Mouse (Mus musculus) frontal cortex, postnatal 14 days (tissue): ENCODE data around the gene Psg27.
"Not testable (repeated sequence)": the region's sequence is repeated elsewhere in the genome, so short reads cannot be mapped to it uniquely, and the experiment has no call there.

Source experiments
- DNase-seq, 2 experiments: peaks; one replicate each; pipeline ENCODE4 v3.0.0; 2022; ENCODE audit warnings: low spot score in 2 of 2

Psg27 gene

DNA sequence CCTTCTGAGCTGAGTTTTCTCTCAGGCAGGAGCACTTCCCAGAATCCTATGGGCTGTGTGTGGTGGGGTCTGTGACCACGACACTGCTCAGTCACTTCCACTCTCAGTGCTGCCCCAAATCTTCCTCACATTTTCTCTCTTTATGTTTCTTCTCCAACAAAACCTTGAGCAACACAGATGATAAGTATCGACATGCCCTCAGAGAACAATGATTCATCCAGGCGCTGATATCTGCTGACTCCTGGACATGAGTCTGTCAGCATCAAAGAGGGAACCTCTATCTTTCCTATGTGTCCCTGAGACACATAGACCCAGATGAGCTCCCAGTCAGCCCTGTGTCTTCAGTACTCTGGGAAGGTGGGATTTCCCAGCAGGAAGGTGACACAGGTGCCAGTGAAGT is at the start of gene Psg27:
TSS of gene Psg27 (minus strand) at position 101 of the 400 bp plus-strand sequence.
- no peak for DNase-seq

DNA sequence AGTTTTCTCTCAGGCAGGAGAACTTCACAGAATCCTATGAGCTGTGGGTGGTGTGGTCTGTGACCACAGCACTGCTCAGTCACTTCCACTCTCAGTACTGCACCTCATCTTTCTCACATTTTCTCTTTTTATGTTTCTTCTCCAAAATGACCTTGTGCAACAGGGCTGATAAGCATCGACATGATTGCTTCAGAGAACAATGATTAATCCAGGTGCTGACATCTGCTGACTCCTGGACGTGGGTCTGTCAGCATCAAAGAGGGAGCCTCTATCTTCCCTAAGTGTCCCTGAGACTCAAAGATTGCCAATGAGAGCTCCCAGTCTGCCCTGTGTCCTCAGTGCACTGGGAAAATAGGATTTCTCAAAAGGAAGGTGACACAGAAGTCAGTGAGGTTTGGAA is 49.3 kb upstream of the Psg27 start, which contains the start of gene Psg23:
TSS of gene Psg23 (minus strand) at position 101 of the 400 bp plus-strand sequence.
- not testable (repeated sequence) for DNase-seq

DNA sequence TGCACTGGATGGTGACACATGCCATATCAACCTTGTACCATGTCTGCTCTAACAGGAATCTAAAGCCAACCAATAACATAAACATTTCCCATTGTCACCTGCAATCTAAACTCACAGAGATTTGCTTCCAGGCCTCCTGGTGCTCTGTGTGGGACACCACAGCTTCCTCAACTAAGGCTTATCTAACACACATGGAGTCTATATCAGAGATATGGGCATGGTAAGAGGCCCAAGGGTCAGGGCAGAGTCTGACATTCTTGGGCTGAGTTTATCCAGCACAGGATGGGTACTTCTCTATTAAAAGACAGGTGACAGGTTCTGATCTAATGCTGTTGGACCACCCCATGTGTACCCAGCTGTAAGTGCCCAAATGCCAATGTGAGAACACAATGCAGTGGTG is 7.3 kb downstream of the Psg27 start:
- no peak for DNase-seq

DNA sequence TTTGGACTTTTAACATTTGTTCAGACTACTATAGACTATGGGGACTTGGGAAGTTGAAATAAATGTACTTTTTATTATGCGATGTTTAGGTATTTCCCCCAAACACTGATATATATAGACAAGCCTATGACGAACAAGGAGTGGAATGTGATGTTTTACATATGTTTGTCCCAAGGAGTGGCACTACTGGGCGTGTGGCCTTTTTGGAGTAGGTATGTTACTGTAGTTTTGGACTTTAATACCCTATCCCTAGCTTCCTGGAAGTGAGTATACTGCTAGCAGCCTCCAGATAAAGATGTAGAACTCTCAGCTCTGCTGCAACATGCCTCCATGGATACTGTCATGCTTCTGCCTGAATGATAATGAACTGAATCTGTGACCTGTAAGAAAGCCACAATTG is 11.4 kb downstream of the Psg27 start:
- not testable (repeated sequence) for DNase-seq

DNA sequence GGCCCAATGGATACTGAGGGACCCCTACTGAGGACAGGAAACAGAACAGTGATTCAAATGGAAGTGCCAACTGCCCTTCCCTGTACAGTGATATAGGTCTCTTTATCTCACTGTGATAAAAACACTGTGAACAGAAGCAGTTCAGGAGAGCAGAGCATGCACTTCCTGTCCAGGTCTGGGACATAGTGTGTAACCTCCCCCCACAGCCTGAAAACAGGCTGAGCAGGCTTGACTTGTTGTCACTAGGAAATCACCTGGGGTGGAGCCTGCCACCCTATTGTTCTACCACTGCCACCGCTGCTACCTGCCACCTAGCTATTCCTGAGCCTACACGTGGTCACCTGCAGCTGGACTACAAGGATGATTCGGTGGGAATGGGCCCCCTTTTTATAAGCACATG is 33.7 kb downstream of the Psg27 start:
- no peak for DNase-seq

DNA sequence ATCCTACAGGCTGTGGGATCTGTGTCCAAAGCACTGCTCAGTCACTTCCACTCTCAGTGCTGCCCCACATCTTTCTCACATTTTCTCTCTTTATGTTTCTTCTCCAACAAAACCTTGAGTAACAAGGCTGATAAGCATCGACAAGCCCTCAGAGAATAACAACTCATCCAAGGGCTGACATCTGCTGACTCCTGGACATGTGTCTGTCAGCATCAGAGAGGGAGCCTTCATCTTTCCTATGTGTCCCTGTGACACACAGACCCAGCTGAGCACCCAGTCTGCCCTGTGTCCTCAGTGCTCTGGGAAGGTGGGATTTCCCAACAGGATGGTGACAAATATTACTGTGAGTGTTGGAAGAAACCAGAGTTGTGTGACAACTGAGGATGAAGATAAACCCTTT is 34.9 kb downstream of the Psg27 start, which contains the start of gene Psg25:
TSS of gene Psg25 (minus strand) at position 101 of the 400 bp plus-strand sequence.
- no peak for DNase-seq

DNA sequence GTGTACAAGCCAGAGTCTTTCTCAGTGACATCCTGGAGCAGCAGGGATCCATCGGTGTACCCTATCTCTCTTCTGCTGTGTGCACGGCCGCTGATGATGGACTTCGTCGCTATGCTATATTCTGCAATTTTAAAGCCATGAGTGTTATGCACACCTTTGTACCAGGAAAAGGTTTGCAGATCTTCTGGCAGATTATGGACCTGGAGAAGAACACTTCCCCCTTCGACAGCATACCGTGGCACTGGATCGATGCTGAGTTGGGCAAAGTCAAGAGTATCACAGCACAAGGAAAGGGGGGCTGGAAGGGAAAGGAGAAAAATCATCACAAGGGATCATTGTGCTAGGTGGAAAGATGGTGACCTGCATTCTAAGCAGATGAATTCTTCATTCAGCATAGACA is 42.4 kb downstream of the Psg27 start:
- DNase-seq, result no peak

DNA sequence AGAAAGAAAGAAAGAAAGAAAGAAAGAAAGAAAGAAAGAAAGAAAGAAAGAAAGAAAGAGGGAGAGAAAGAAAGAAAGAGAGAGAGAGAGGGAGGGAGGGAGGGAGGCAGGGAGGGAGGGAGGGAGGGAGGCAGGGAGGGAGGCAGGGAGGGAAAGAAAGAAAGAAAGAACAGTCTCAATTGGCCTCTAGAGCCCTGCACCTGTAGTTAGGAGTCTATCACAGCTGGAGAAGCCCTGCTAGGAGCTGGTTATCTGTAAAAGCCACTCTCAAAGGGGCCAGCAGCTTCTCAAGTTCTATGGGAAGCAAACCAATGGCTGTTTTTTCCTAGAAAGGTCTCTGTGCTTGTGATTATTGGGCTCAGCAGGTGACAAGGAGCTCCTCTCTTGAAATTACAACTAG is 54.3 kb downstream of the Psg27 start:
- not testable (repeated sequence) for DNase-seq

DNA sequence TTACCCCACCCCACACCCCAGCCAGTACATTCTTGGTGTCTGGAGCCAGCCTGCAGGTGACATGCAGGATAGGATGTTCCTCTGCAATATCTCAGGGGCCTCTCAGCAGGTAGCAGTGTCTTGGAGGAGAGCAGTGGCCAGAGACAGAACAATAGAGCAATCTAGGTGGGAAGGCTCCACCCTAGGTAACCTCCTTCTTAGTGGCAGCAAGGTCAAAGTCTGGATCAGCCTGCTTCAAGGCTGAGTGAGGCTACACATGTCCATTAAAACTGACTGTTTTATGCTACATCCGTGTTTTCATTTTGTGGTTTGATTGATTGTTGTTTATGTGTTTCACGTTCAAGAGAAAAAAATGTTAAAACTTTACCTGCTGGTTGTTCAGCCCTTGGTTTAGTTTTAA is 54.7 kb downstream of the Psg27 start:
- DNase-seq, result not testable (repeated sequence)

DNA sequence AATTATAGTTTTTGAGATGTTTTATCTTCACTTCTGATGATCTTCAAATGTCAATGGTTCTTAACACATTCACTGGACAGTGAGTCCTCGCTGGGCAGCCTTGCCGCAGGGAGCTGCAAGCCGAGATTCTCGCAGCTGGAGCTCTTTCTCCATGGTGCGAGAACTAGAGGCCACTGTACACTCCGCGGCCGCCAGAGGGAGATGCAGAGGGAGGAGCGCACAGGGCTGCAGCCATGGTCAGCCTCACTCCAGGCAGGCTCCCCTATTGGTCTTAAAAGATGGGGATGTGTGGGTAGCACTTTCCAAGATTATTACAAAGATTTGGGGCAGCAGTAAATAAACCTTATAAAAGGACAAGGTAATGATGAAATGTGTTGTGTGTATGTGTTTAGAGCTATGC is 55.6 kb downstream of the Psg27 start:
- no peak for DNase-seq
